21 mouse cellular contexts compared by ENCODE assay signal in genomic region chr15:11042828-11043227, GRCm38 (mm10). TPM values are rescaled to one million over a fixed set of nuclear protein-coding genes. Genes with fewer than 3 reads are reported as not detected.
"Had no signal": no experiment of that assay in that cellular context is flagged by ENCODE, and none has a peak within 500 bp of the region (broad histone marks: within the 10 kb centered on the region; RNA-seq: fewer than 3 reads in every experiment).

No protein-coding gene starts in this region.

- H3K4me3 ChIP-seq: limb, embryonic 12.5 days; limb, embryonic 15.5 days; megakaryocyte, embryonic 14.5 days; midbrain, embryonic 10.5 days; midbrain, embryonic 13.5 days; stomach, embryonic 15.5 days had no signal

- H3K36me3 ChIP-seq: limb, embryonic 12.5 days; limb, embryonic 15.5 days; midbrain, embryonic 10.5 days; midbrain, embryonic 13.5 days; stomach, embryonic 15.5 days had no signal

- ATAC-seq: liver, postnatal 0 days; lung, postnatal 0 days; midbrain, embryonic 13.5 days; midbrain, embryonic 16.5 days had no signal

- H3K4me2 ChIP-seq: limb, embryonic 12.5 days; limb, embryonic 15.5 days; liver, embryonic 11.5 days; lung, embryonic 14.5 days; midbrain, embryonic 13.5 days; stomach, embryonic 15.5 days had no signal

- DNase-seq: kidney, adult 9 months; kidney, postnatal 14 days; kidney, postnatal 4 days; left cerebral cortex, postnatal 4 days; liver, postnatal 0 days; lung, embryonic 14.5 days; lung, postnatal 36 days; right cerebral cortex, adult 18-20 months; right cerebral cortex, postnatal 25 days; spleen, adult 18-20 months; thymus, postnatal 25 days had no signal

RNA-seq across cellular contexts. Expression of gene Rxfp3, which starts 5.0 kb away (rescaled TPM):
- polyA plus RNA-seq: liver, embryonic 14.5 days; liver, postnatal 0 days; lung, postnatal 0 days had no signal

RNA-seq across cellular contexts. Expression of gene Slc45a2, which starts 42.3 kb away (rescaled TPM):
- polyA plus RNA-seq: lung, embryonic 14.5 days; lung, postnatal 0 days; midbrain, embryonic 13.5 days; midbrain, embryonic 16.5 days had no signal
